16 mouse cellular contexts compared by ENCODE assay signal in the genomic region with DNA sequence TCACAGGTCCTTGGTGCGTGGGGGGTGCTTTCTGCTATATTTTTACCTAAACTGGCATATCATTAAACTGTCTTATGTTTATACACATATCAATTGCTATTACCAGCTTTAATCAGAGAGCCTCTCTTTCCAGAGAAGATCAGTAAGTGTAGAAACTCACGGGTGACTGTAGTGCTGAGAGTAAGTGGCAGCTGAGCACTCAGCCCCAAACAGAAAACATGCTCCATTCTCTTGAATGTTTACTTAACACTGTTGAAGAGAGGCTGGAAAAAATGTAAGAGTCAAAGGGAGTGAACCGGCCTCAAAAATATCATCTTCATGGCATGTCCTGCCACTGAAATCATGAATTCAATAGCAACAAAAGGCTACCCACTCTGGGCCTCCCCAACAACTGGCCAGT. TPM values are rescaled to one million over a fixed set of nuclear protein-coding genes. Genes with fewer than 3 reads are reported as not detected.
"Had no signal": no experiment of that assay in that cellular context is flagged by ENCODE, and none has a peak within 500 bp of the region (broad histone marks: within the 10 kb centered on the region; RNA-seq: fewer than 3 reads in every experiment).

No protein-coding gene starts in this region.

- H3K27me3 ChIP-seq: liver, embryonic 12.5 days; lung, embryonic 15.5 days; megakaryocyte, embryonic 14.5 days; midbrain, embryonic 13.5 days; midbrain, embryonic 15.5 days; neural tube, embryonic 12.5 days; stomach, embryonic 15.5 days had no signal

- H3K36me3 ChIP-seq: liver, embryonic 12.5 days; lung, embryonic 15.5 days; midbrain, embryonic 15.5 days; neural tube, embryonic 12.5 days; stomach, embryonic 15.5 days had no signal

- H3K4me3 ChIP-seq: liver, embryonic 12.5 days; lung, embryonic 15.5 days; megakaryocyte, embryonic 14.5 days; midbrain, embryonic 13.5 days; midbrain, embryonic 15.5 days; neural tube, embryonic 12.5 days; stomach, embryonic 15.5 days had no signal

- DNase-seq: right cerebral cortex, postnatal 14 days; thymus, adult 2 months; thymus, postnatal 25 days; thymus, postnatal 4 days had no signal

- H3K9me3 ChIP-seq: liver, embryonic 12.5 days; lung, embryonic 15.5 days; megakaryocyte, embryonic 14.5 days; midbrain, embryonic 13.5 days; midbrain, embryonic 15.5 days; stomach, embryonic 15.5 days had no signal

- ATAC-seq: liver, embryonic 12.5 days; midbrain, embryonic 13.5 days; midbrain, embryonic 15.5 days had no signal

- H3K9ac ChIP-seq: liver, embryonic 12.5 days; liver, embryonic 14.5 days; lung, embryonic 15.5 days; midbrain, embryonic 13.5 days; midbrain, embryonic 15.5 days; neural tube, embryonic 12.5 days; stomach, embryonic 15.5 days had no signal

- H3K4me1 ChIP-seq: liver, embryonic 12.5 days; megakaryocyte, embryonic 14.5 days; midbrain, embryonic 13.5 days; midbrain, embryonic 15.5 days; neural tube, embryonic 12.5 days; stomach, embryonic 15.5 days had no signal

- H3K27ac ChIP-seq: liver, embryonic 12.5 days; liver, embryonic 14.5 days; lung, embryonic 15.5 days; macrophage; midbrain, embryonic 13.5 days; midbrain, embryonic 15.5 days; neural tube, embryonic 12.5 days; stomach, embryonic 15.5 days; stomach, postnatal 0 days had no signal

- H3K4me2 ChIP-seq: liver, embryonic 12.5 days; lung, embryonic 15.5 days; midbrain, embryonic 11.5 days; midbrain, embryonic 13.5 days; midbrain, embryonic 15.5 days; neural tube, embryonic 12.5 days; stomach, embryonic 15.5 days had no signal

RNA-seq across cellular contexts. Expression of gene Nectin3, which starts 21.0 kb away (rescaled TPM):
- total RNA-seq: monocyte, adult 5-6 weeks had no signal
- polyA plus RNA-seq: macrophage had no signal
